Mouse (Mus musculus) liver, postnatal 0 days (tissue): ENCODE measurements around the gene Btbd18.

ENCODE experiments used
- CTCF ChIP-seq: sonication (generic); IDR thresholded peaks from 2 replicates; pipeline ENCODE4 v1.5.1; 2016; ENCODE audit warnings: antibody characterized with exemption, low read depth
- EP300 ChIP-seq: IDR thresholded peaks from 2 replicates; pipeline ENCODE4 v1.6.1; 2016; ENCODE audit warnings: antibody characterized with exemption, low read depth, mild to moderate bottlenecking

- TF ChIP-seq CTCF (no peak), EP300 (no peak)
Observed at GRCm38 (mm10) chr2:84666081-84666480, 7.2 kb downstream of the Btbd18 start.
